Mouse (Mus musculus): ENCODE results near the gene March10.

- TF ChIP-seq POLR2A (IDR thresholded peaks at IDR 0.05; ENCODE audit: insufficient read depth, low read depth, low read length) (no peak), CTCF (IDR thresholded peaks at IDR 0.05) (no peak), EP300 (IDR thresholded peaks at IDR 0.05; ENCODE audit: insufficient read depth, low read depth, low read length) (no peak)
These were observed 80.7 kb downstream of the March10 start for GRCm38 (mm10) chr11:105375821-105376235.
